ENCODE assay signal across 16 mouse cellular contexts in genomic region chr9:40420652-40421335, GRCm38 (mm10).
DNase-seq lines count a peak whose midpoint lies in the region; ATAC-seq and TF ChIP-seq lines count a peak whose summit lies in the region.
"Had no signal": no experiment of that assay in that cellular context is flagged by ENCODE, and none has a peak within 500 bp of the region (broad histone marks: within the 10 kb centered on the region; RNA-seq: fewer than 3 reads in every experiment).

No protein-coding gene starts in this region.

- no peak overlapping the region for H3K4me2 ChIP-seq in liver, postnatal 0 days (ENCODE audit: low read depth, low read length)
- no peak overlapping the region for H3K4me2 ChIP-seq in liver, embryonic 11.5 days
- peak overlapping the region; percentile 35 for H3K4me2 ChIP-seq in heart, embryonic 13.5 days
- H3K4me2 ChIP-seq in intestine, embryonic 15.5 days (replicated peaks) = 0 out of 2 replicates have a peak overlapping the region, but pooled peaks have one; percentile 22
- H3K4me2 ChIP-seq in stomach, embryonic 15.5 days = no peak overlapping the region
- H3K4me2 ChIP-seq: embryonic facial prominence, embryonic 13.5 days; liver, embryonic 12.5 days had no signal

- H3K27me3 ChIP-seq in liver, postnatal 0 days (ENCODE audit: insufficient read depth, low read length) = no peaks in the 10 kb centered on the region
- no peaks in the 10 kb centered on the region for H3K27me3 ChIP-seq in liver, embryonic 11.5 days (replicated peaks; ENCODE audit: control insufficient read depth, insufficient read depth, low read length)
- no peaks in the 10 kb centered on the region for H3K27me3 ChIP-seq in heart, embryonic 13.5 days (replicated peaks)
- H3K27me3 ChIP-seq in intestine, embryonic 15.5 days (replicated peaks) = no peaks in the 10 kb centered on the region
- H3K27me3 ChIP-seq in stomach, embryonic 15.5 days (replicated peaks) = no peaks in the 10 kb centered on the region
- H3K27me3 ChIP-seq: embryonic facial prominence, embryonic 13.5 days; liver, embryonic 12.5 days; megakaryocyte, embryonic 14.5 days had no signal

- ATAC-seq in liver, postnatal 0 days = 0 out of 2 replicates have a peak, but pooled peaks have one; percentile 12
- ATAC-seq in liver, embryonic 11.5 days (replicated peaks; ENCODE audit: low FRiP score) = no peak
- ATAC-seq in heart, embryonic 13.5 days (ENCODE audit: extremely low read depth, insufficient number of reproducible peaks, low FRiP score, low TSS enrichment) = peak; percentile 57; the same call in 1 of the 2 replicates
- ATAC-seq in intestine, embryonic 15.5 days = peak; percentile 92
- peak; percentile 31; the same call in 1 of the 2 replicates for ATAC-seq in stomach, embryonic 15.5 days (ENCODE audit: insufficient read depth, low FRiP score, low read depth)
- ATAC-seq in monocyte, adult 5-6 weeks (replicated peaks; ENCODE audit: insufficient number of reproducible peaks, low FRiP score, low TSS enrichment, poor library complexity, severe bottlenecking) = no peak
- ATAC-seq: hindbrain, embryonic 16.5 days; liver, embryonic 12.5 days had no signal

- H3K27ac ChIP-seq in liver, postnatal 0 days (ENCODE audit: low read depth) = no peak overlapping the region
- H3K27ac ChIP-seq in liver, embryonic 11.5 days (ENCODE audit: low read depth, low read length) = no peak overlapping the region
- peak overlapping the region; percentile 74 for H3K27ac ChIP-seq in heart, embryonic 13.5 days (replicated peaks)
- H3K27ac ChIP-seq in intestine, embryonic 15.5 days = peak overlapping the region; percentile 23; the same call in 1 of the 2 replicates
- H3K27ac ChIP-seq in stomach, embryonic 15.5 days = no peak overlapping the region
- H3K27ac ChIP-seq: embryonic facial prominence, embryonic 13.5 days; forebrain, embryonic 10.5 days; liver, embryonic 12.5 days had no signal

- no peaks in the 10 kb centered on the region for H3K36me3 ChIP-seq in liver, postnatal 0 days (replicated peaks; ENCODE audit: insufficient read depth, low read length)
- H3K36me3 ChIP-seq in liver, embryonic 11.5 days (ENCODE audit: control insufficient read depth, insufficient read depth, low read length) = no peaks in the 10 kb centered on the region
- H3K36me3 ChIP-seq in heart, embryonic 13.5 days = no peaks in the 10 kb centered on the region
- no peaks in the 10 kb centered on the region for H3K36me3 ChIP-seq in intestine, embryonic 15.5 days
- no peaks in the 10 kb centered on the region for H3K36me3 ChIP-seq in stomach, embryonic 15.5 days
- H3K36me3 ChIP-seq: embryonic facial prominence, embryonic 13.5 days; forebrain, embryonic 10.5 days; liver, embryonic 12.5 days had no signal

- no peak overlapping the region for H3K9ac ChIP-seq in liver, postnatal 0 days (replicated peaks)
- no peak overlapping the region for H3K9ac ChIP-seq in liver, embryonic 11.5 days (ENCODE audit: low read depth, low read length)
- H3K9ac ChIP-seq in heart, embryonic 13.5 days = 0 out of 2 replicates have a peak overlapping the region, but pooled peaks have one; percentile 34
- H3K9ac ChIP-seq in intestine, embryonic 15.5 days = no peak overlapping the region
- no peak overlapping the region for H3K9ac ChIP-seq in stomach, embryonic 15.5 days
- H3K9ac ChIP-seq: embryonic facial prominence, embryonic 13.5 days; liver, embryonic 12.5 days had no signal

- H3K4me3 ChIP-seq in liver, postnatal 0 days (ENCODE audit: low read depth, low read length) = no peak overlapping the region
- no peak overlapping the region for H3K4me3 ChIP-seq in liver, embryonic 11.5 days (ENCODE audit: low read depth, low read length)
- H3K4me3 ChIP-seq in heart, embryonic 13.5 days = no peak overlapping the region
- no peak overlapping the region for H3K4me3 ChIP-seq in intestine, embryonic 15.5 days (replicated peaks)
- H3K4me3 ChIP-seq in stomach, embryonic 15.5 days (replicated peaks) = no peak overlapping the region
- H3K4me3 ChIP-seq: embryonic facial prominence, embryonic 13.5 days; forebrain, embryonic 10.5 days; liver, embryonic 12.5 days; megakaryocyte, embryonic 14.5 days had no signal

- no peak for TF ChIP-seq EP300 in liver, postnatal 0 days (IDR thresholded peaks at IDR 0.05; ENCODE audit: low read depth)

- no peak for TF ChIP-seq CTCF in liver, postnatal 0 days (IDR thresholded peaks at IDR 0.05; ENCODE audit: low read depth)

- peaks cover 9% of the 10 kb centered on the region; the same call in 1 of the 2 replicates for H3K4me1 ChIP-seq in liver, postnatal 0 days (ENCODE audit: insufficient read depth)
- H3K4me1 ChIP-seq in liver, embryonic 11.5 days (replicated peaks; ENCODE audit: control insufficient read depth, insufficient read depth, low read length) = no peaks in the 10 kb centered on the region
- H3K4me1 ChIP-seq in heart, embryonic 13.5 days = peaks cover 54% of the 10 kb centered on the region
- 0 out of 2 replicates have a peak, but pooled peaks cover 2% of the 10 kb centered on the region for H3K4me1 ChIP-seq in intestine, embryonic 15.5 days (replicated peaks)
- H3K4me1 ChIP-seq in stomach, embryonic 15.5 days = no peaks in the 10 kb centered on the region
- H3K4me1 ChIP-seq: embryonic facial prominence, embryonic 13.5 days; forebrain, embryonic 10.5 days; liver, embryonic 12.5 days had no signal

- DNase-seq in liver, postnatal 0 days = no peak
- no peak for DNase-seq in liver, embryonic 11.5 days (ENCODE audit: low spot score)
- no peak for DNase-seq in right cerebral cortex, postnatal 25 days
- DNase-seq in cerebellum, postnatal 36 days = no peak
- DNase-seq: adrenal gland, postnatal 10 days; cerebellum, postnatal 14 days; thymus, adult 18-20 months had no signal

- WGBS in liver, postnatal 0 days (ENCODE audit: insufficient replicate concordance) = 79% methylated on average over 15 of the region's 15 CpGs
- WGBS in liver, embryonic 11.5 days = 82% methylated on average over 15 of the region's 15 CpGs
- 46% methylated on average over 15 of the region's 15 CpGs for WGBS in heart, embryonic 13.5 days
- WGBS in intestine, embryonic 15.5 days = 68% methylated on average over 15 of the region's 15 CpGs
- 75% methylated on average over 15 of the region's 15 CpGs for WGBS in stomach, embryonic 15.5 days

- H3K9me3 ChIP-seq in liver, postnatal 0 days (ENCODE audit: low read length) = no peaks in the 10 kb centered on the region
- H3K9me3 ChIP-seq in liver, embryonic 11.5 days (ENCODE audit: control insufficient read depth, low read length) = no peaks in the 10 kb centered on the region
- H3K9me3 ChIP-seq in heart, embryonic 13.5 days = no peaks in the 10 kb centered on the region
- H3K9me3 ChIP-seq in intestine, embryonic 15.5 days = no peaks in the 10 kb centered on the region
- no peaks in the 10 kb centered on the region; the same call in 1 of the 2 replicates for H3K9me3 ChIP-seq in stomach, embryonic 15.5 days
- H3K9me3 ChIP-seq: embryonic facial prominence, embryonic 13.5 days; forebrain, embryonic 10.5 days; liver, embryonic 12.5 days had no signal

Comparison
In these comparisons a context has a peak if more than half of its experiments do, and no peak if none do; other contexts are left out.
1. ATAC-seq: peak in liver, postnatal 0 days (single experiment), heart, embryonic 13.5 days (single experiment), intestine, embryonic 15.5 days (single experiment) and stomach, embryonic 15.5 days (single experiment); none in liver, embryonic 11.5 days (single experiment) and monocyte, adult 5-6 weeks (single experiment).
2. H3K27ac ChIP-seq: peak in heart, embryonic 13.5 days (single experiment) and intestine, embryonic 15.5 days (single experiment); none in liver, postnatal 0 days (single experiment), liver, embryonic 11.5 days (single experiment) and stomach, embryonic 15.5 days (single experiment).
3. H3K4me2 ChIP-seq: peak in heart, embryonic 13.5 days (single experiment) and intestine, embryonic 15.5 days (single experiment); none in liver, postnatal 0 days (single experiment), liver, embryonic 11.5 days (single experiment) and stomach, embryonic 15.5 days (single experiment).